Mouse (Mus musculus): ENCODE measurements around the gene Gm10197. TPM values are rescaled to one million over a fixed set of nuclear protein-coding genes. Genes with fewer than 3 reads are reported as not detected.

The Gm10197 gene
- total RNA-seq, 2 experiments from 2014 or later: not detected

Other genes starting within 250 kb of the Gm10197 start
- gene Add3, start 231.3 kb downstream of the Gm10197 start, total RNA-seq (2021): 100 to 1,000 TPM; 119 to 124 TPM
- gene Mxi1, start 61.2 kb downstream of the Gm10197 start, total RNA-seq (2021): 10 to 100 TPM; 61.0 to 67.0 TPM
- 10 to 100 TPM; 34.9 to 36.8 TPM for gene Smndc1, start 18.8 kb upstream of the Gm10197 start, total RNA-seq (2021)
- 10 to 100 TPM; 16.9 to 19.8 TPM for gene Dusp5, start 157.3 kb upstream of the Gm10197 start, total RNA-seq (2021)
- gene Nutf2-ps1, start 217.3 kb upstream of the Gm10197 start, total RNA-seq (2021): 10 to 100 TPM; 29.8 to 45.3 TPM
- 10 to 100 TPM; 34.8 to 37.3 TPM for gene Smc3, start 228.6 kb upstream of the Gm10197 start, total RNA-seq (2021)